Mouse (Mus musculus): Measurements from ENCODE around the gene Rflnb. TPM values are rescaled to one million over a fixed set of nuclear protein-coding genes. Genes with fewer than 3 reads are reported as not detected.

Gene Rflnb
- total RNA-seq (2014; fragmentation: Nextera tagmentation) (8.1 and 14.5 TPM in 2 replicates), total RNA-seq (2017) (13.1 and 21.6 TPM in 2 replicates)

GRCm38 (mm10) chr11:76027139-76028071 lies at the start of gene Rflnb:
TSS of gene Rflnb (minus strand) at chr11:76027782.
- ATAC-seq (replicated peaks; ENCODE audit: poor library complexity, severe bottlenecking): peak; percentile 74

GRCm38 (mm10) chr11:76077341-76077740 lies 49.8 kb upstream of the Rflnb start:
- no peak for ATAC-seq (replicated peaks; ENCODE audit: poor library complexity, severe bottlenecking)

GRCm38 (mm10) chr11:76074296-76075093 lies 46.9 kb upstream of the Rflnb start:
- ATAC-seq (replicated peaks; ENCODE audit: poor library complexity, severe bottlenecking): no peak

- no peak for ATAC-seq (replicated peaks; ENCODE audit: poor library complexity, severe bottlenecking)
These were observed 42.2 kb upstream of the Rflnb start for GRCm38 (mm10) chr11:76069816-76070215.

GRCm38 (mm10) chr11:76066563-76067156 lies 39.1 kb upstream of the Rflnb start:
- no peak for ATAC-seq (replicated peaks; ENCODE audit: poor library complexity, severe bottlenecking)

- no peak for ATAC-seq (replicated peaks; ENCODE audit: poor library complexity, severe bottlenecking)
These were observed 38.0 kb upstream of the Rflnb start for GRCm38 (mm10) chr11:76065521-76066095.

- ATAC-seq (replicated peaks; ENCODE audit: poor library complexity, severe bottlenecking): peak; percentile 59
These were observed 36.8 kb upstream of the Rflnb start for GRCm38 (mm10) chr11:76064411-76064810.

GRCm38 (mm10) chr11:76060906-76061305 lies 33.3 kb upstream of the Rflnb start:
- ATAC-seq (replicated peaks; ENCODE audit: poor library complexity, severe bottlenecking): no peak

GRCm38 (mm10) chr11:76059971-76060370 lies 32.4 kb upstream of the Rflnb start:
- no peak for ATAC-seq (replicated peaks; ENCODE audit: poor library complexity, severe bottlenecking)

GRCm38 (mm10) chr11:76056487-76056886 lies 28.9 kb upstream of the Rflnb start:
- ATAC-seq (replicated peaks; ENCODE audit: poor library complexity, severe bottlenecking): no peak

GRCm38 (mm10) chr11:76052496-76052895 lies 24.9 kb upstream of the Rflnb start:
- ATAC-seq (replicated peaks; ENCODE audit: poor library complexity, severe bottlenecking): no peak

- no peak for ATAC-seq (replicated peaks; ENCODE audit: poor library complexity, severe bottlenecking)
These were observed 23.5 kb upstream of the Rflnb start for GRCm38 (mm10) chr11:76050967-76051512.

- ATAC-seq (replicated peaks; ENCODE audit: poor library complexity, severe bottlenecking): no peak
These were observed 22.9 kb upstream of the Rflnb start for GRCm38 (mm10) chr11:76050509-76050908.

GRCm38 (mm10) chr11:76045367-76045766 lies 17.8 kb upstream of the Rflnb start:
- ATAC-seq (replicated peaks; ENCODE audit: poor library complexity, severe bottlenecking): no peak

GRCm38 (mm10) chr11:76044468-76044867 lies 16.9 kb upstream of the Rflnb start:
- no peak for ATAC-seq (replicated peaks; ENCODE audit: poor library complexity, severe bottlenecking)

- no peak for ATAC-seq (replicated peaks; ENCODE audit: poor library complexity, severe bottlenecking)
These were observed 15.3 kb upstream of the Rflnb start for GRCm38 (mm10) chr11:76042882-76043281.

GRCm38 (mm10) chr11:76042041-76042638 lies 14.6 kb upstream of the Rflnb start:
- ATAC-seq (replicated peaks; ENCODE audit: poor library complexity, severe bottlenecking): no peak

GRCm38 (mm10) chr11:76040761-76041376 lies 13.3 kb upstream of the Rflnb start:
- no peak for ATAC-seq (replicated peaks; ENCODE audit: poor library complexity, severe bottlenecking)

- no peak for ATAC-seq (replicated peaks; ENCODE audit: poor library complexity, severe bottlenecking)
These were observed 12.5 kb upstream of the Rflnb start for GRCm38 (mm10) chr11:76040106-76040505.
